Mouse (Mus musculus): ENCODE results near the gene Coro1a.

GRCm38 (mm10) chr7:126665269-126665668 lies 42.3 kb downstream of the Coro1a start:
- no peak for TF ChIP-seq CTCF (IDR thresholded peaks at IDR 0.05; ENCODE audit: insufficient read depth, low read length)
- TF ChIP-seq POLR2A (IDR thresholded peaks at IDR 0.05; ENCODE audit: borderline replicate concordance, extremely low read depth, low read depth, low read length) = no peak

Measured in lung, adult 2 months (tissue).